Mouse (Mus musculus) splenic B cell, adult 2 months (primary cell): ENCODE data around the gene Slc6a17.

Experiments used
- DNase-seq: peaks from one replicate; pipeline ENCODE4 v3.0.0-alpha.2; 2011; ENCODE audit warnings: low read depth, low spot score
- H3K27me3 ChIP-seq: 2 replicates; pipeline ENCODE4 v1.6.1; 2012; ENCODE audit warnings: mild to moderate bottlenecking, low read length, moderate library complexity, mixed read lengths; ENCODE audit not compliant: control insufficient read depth, poor library complexity, insufficient read depth, severe bottlenecking
- H3K36me3 ChIP-seq: 2 replicates; pipeline ENCODE4 v1.6.1; 2012; ENCODE audit warnings: mild to moderate bottlenecking, low read length, moderate library complexity, mixed read lengths; ENCODE audit not compliant: control insufficient read depth, poor library complexity, insufficient read depth, severe bottlenecking

Slc6a17 gene

GRCm38 (mm10) chr3:107424258-107425041 lies 93.4 kb downstream of the Slc6a17 start:
- H3K36me3 ChIP-seq: no peaks in the 10 kb centered on the region
- no peak for DNase-seq
- H3K27me3 ChIP-seq: no peaks in the 10 kb centered on the region; the same call in 1 of the 2 replicates

GRCm38 (mm10) chr3:107420156-107420555 lies 97.7 kb downstream of the Slc6a17 start:
- Histone ChIP-seq H3K36me3 (no peaks in the 10 kb centered on the region), H3K27me3 (no peaks in the 10 kb centered on the region)
- DNase-seq: no peak
